ENCODE assay signal across 8 mouse cellular contexts in genomic region chr11:96526137-96526621, GRCm38 (mm10).
DNase-seq lines count a peak whose midpoint lies in the region; ATAC-seq lines count a peak whose summit lies in the region.
"Had no signal": no experiment of that assay in that cellular context is flagged by ENCODE, and none has a peak within 500 bp of the region (broad histone marks: within the 10 kb centered on the region; RNA-seq: fewer than 3 reads in every experiment).

No protein-coding gene starts in this region.

- no peak overlapping the region for H3K4me3 ChIP-seq in kidney, embryonic 14.5 days (ENCODE audit: low read length)
- peak overlapping the region; percentile 25 for H3K4me3 ChIP-seq in brown adipose tissue, adult 24 weeks (ENCODE audit: insufficient read depth, low read depth, low read length)
- H3K4me3 ChIP-seq in midbrain, embryonic 15.5 days: no peak overlapping the region
- H3K4me3 ChIP-seq: embryonic facial prominence, embryonic 13.5 days had no signal

- H3K36me3 ChIP-seq in kidney, embryonic 14.5 days (ENCODE audit: control insufficient read depth, insufficient read depth, low read length): no peaks in the 10 kb centered on the region
- no peaks in the 10 kb centered on the region for H3K36me3 ChIP-seq in midbrain, embryonic 15.5 days (replicated peaks)
- H3K36me3 ChIP-seq: embryonic facial prominence, embryonic 13.5 days had no signal

- H3K9me3 ChIP-seq in kidney, embryonic 14.5 days (ENCODE audit: control insufficient read depth, low read length): peaks cover 3% of the 10 kb centered on the region; the same call in 1 of the 2 replicates
- H3K9me3 ChIP-seq in midbrain, embryonic 15.5 days: no peaks in the 10 kb centered on the region
- H3K9me3 ChIP-seq: embryonic facial prominence, embryonic 13.5 days had no signal

- H3K27me3 ChIP-seq in kidney, embryonic 14.5 days (ENCODE audit: control insufficient read depth, insufficient read depth, low read length): no peaks in the 10 kb centered on the region
- no peaks in the 10 kb centered on the region for H3K27me3 ChIP-seq in midbrain, embryonic 15.5 days (replicated peaks)
- H3K27me3 ChIP-seq: embryonic facial prominence, embryonic 13.5 days had no signal

- no peak for DNase-seq in kidney, adult 9 months
- peak; percentile 8 for DNase-seq in ZHBTc4 (ENCODE audit: low read depth, low spot score)
- DNase-seq in urinary bladder, postnatal 36 days (ENCODE audit: low spot score in 2 of 2): no peak
- no peak for DNase-seq in liver

- WGBS in kidney, embryonic 14.5 days: 49% methylated on average over 16 of the region's 16 CpGs
- 48% methylated on average over 16 of the region's 16 CpGs for whole genome bisulfite sequencing in midbrain, embryonic 15.5 days

- peak overlapping the region; percentile 69 for H3K27ac ChIP-seq in kidney, embryonic 14.5 days (ENCODE audit: low read depth, low read length)
- H3K27ac ChIP-seq in brown adipose tissue, adult 24 weeks (replicated peaks; ENCODE audit: low read depth, low read length): no peak overlapping the region
- peak overlapping the region; percentile 14; the same call in 1 of the 2 replicates for H3K27ac ChIP-seq in midbrain, embryonic 15.5 days
- H3K27ac ChIP-seq: embryonic facial prominence, embryonic 13.5 days had no signal

- H3K4me2 ChIP-seq in kidney, embryonic 14.5 days (replicated peaks; ENCODE audit: low read depth, low read length): peak overlapping the region; percentile 21
- peak overlapping the region; percentile 31; the same call in 1 of the 2 replicates for H3K4me2 ChIP-seq in midbrain, embryonic 15.5 days
- H3K4me2 ChIP-seq: embryonic facial prominence, embryonic 13.5 days had no signal

- H3K4me1 ChIP-seq in kidney, embryonic 14.5 days (ENCODE audit: control insufficient read depth, insufficient read depth, low read length): peaks cover 11% of the 10 kb centered on the region; the same call in 1 of the 2 replicates
- H3K4me1 ChIP-seq in brown adipose tissue, adult 24 weeks (ENCODE audit: control insufficient read depth, insufficient read depth, insufficient read length, low read length): no peaks in the 10 kb centered on the region
- H3K4me1 ChIP-seq in midbrain, embryonic 15.5 days: no peaks in the 10 kb centered on the region; the same call in 1 of the 2 replicates

- H3K9ac ChIP-seq in kidney, embryonic 14.5 days (ENCODE audit: low read depth, low read length): no peak overlapping the region
- H3K9ac ChIP-seq in midbrain, embryonic 15.5 days: no peak overlapping the region
- H3K9ac ChIP-seq: embryonic facial prominence, embryonic 13.5 days had no signal

- ATAC-seq in kidney, embryonic 14.5 days (ENCODE audit: low FRiP score, low TSS enrichment): peak; percentile 62; the same call in 1 of the 2 replicates
- no peak for ATAC-seq in midbrain, embryonic 15.5 days (replicated peaks)
